Mouse (Mus musculus): ENCODE results near the gene Cacng6.

Gene Cacng6

GRCm38 (mm10) chr7:3420466-3420865 lies 3.5 kb upstream of the Cacng6 start:
- no peak for DNase-seq (ENCODE audit: low read depth)

GRCm38 (mm10) chr7:3421297-3421696 lies 2.7 kb upstream of the Cacng6 start:
- DNase-seq (ENCODE audit: low read depth), result no peak

GRCm38 (mm10) chr7:3422051-3422450 lies 1.9 kb upstream of the Cacng6 start:
- DNase-seq (ENCODE audit: low read depth), result no peak

GRCm38 (mm10) chr7:3423430-3423829 lies 565 bp upstream of the Cacng6 start:
- DNase-seq (ENCODE audit: low read depth), result no peak

GRCm38 (mm10) chr7:3425141-3425540 lies 1.1 kb downstream of the Cacng6 start:
- DNase-seq (ENCODE audit: low read depth), result no peak

- no peak for DNase-seq (ENCODE audit: low read depth)
Observed at GRCm38 (mm10) chr7:3430161-3430560, 6.2 kb downstream of the Cacng6 start.

GRCm38 (mm10) chr7:3432066-3432465 lies 8.1 kb downstream of the Cacng6 start:
- no peak for DNase-seq (ENCODE audit: low read depth)

GRCm38 (mm10) chr7:3437941-3438340 lies 13.9 kb downstream of the Cacng6 start:
- no peak for DNase-seq (ENCODE audit: low read depth)

GRCm38 (mm10) chr7:3439984-3440383 lies 16.0 kb downstream of the Cacng6 start:
- no peak for DNase-seq (ENCODE audit: low read depth)

GRCm38 (mm10) chr7:3440526-3440925 lies 16.5 kb downstream of the Cacng6 start:
- no peak for DNase-seq (ENCODE audit: low read depth)

GRCm38 (mm10) chr7:3442476-3443062 lies 18.6 kb downstream of the Cacng6 start:
- DNase-seq (ENCODE audit: low read depth), result peak; percentile 68

- DNase-seq (ENCODE audit: low read depth), result peak; percentile 55
Observed at GRCm38 (mm10) chr7:3444678-3445077, 20.7 kb downstream of the Cacng6 start.

- no peak for DNase-seq (ENCODE audit: low read depth)
Observed at GRCm38 (mm10) chr7:3446584-3446983, 22.6 kb downstream of the Cacng6 start.

GRCm38 (mm10) chr7:3447026-3447425 lies 23.0 kb downstream of the Cacng6 start:
- DNase-seq (ENCODE audit: low read depth), result peak; percentile 85

- DNase-seq (ENCODE audit: low read depth), result peak; percentile 63
Observed at GRCm38 (mm10) chr7:3448737-3449454, 24.9 kb downstream of the Cacng6 start.

- no peak for DNase-seq (ENCODE audit: low read depth)
Observed at GRCm38 (mm10) chr7:3450671-3451070, 26.7 kb downstream of the Cacng6 start.

GRCm38 (mm10) chr7:3451161-3451560 lies 27.2 kb downstream of the Cacng6 start:
- peak; percentile 89 for DNase-seq (ENCODE audit: low read depth)

GRCm38 (mm10) chr7:3452821-3453485 lies 29.0 kb downstream of the Cacng6 start:
- DNase-seq (ENCODE audit: low read depth), result no peak

GRCm38 (mm10) chr7:3453486-3454183 lies 29.6 kb downstream of the Cacng6 start:
- peak; percentile 15 for DNase-seq (ENCODE audit: low read depth)

GRCm38 (mm10) chr7:3457111-3457840 lies 33.3 kb downstream of the Cacng6 start:
- DNase-seq (ENCODE audit: low read depth), result no peak

GRCm38 (mm10) chr7:3457841-3458217 lies 33.8 kb downstream of the Cacng6 start:
- no peak for DNase-seq (ENCODE audit: low read depth)

GRCm38 (mm10) chr7:3460261-3460660 lies 36.3 kb downstream of the Cacng6 start:
- DNase-seq (ENCODE audit: low read depth), result no peak

All from 416B (cell line).